In genomic region chr7:125637220-125638140, GRCm38 (mm10) we compare ENCODE assay signal across 20 mouse cellular contexts. TPM values are rescaled to one million over a fixed set of nuclear protein-coding genes. Genes with fewer than 3 reads are reported as not detected.
DNase-seq lines count a peak whose midpoint lies in the region; ATAC-seq lines count a peak whose summit lies in the region.
"Had no signal": no experiment of that assay in that cellular context is flagged by ENCODE, and none has a peak within 500 bp of the region (broad histone marks: within the 10 kb centered on the region; RNA-seq: fewer than 3 reads in every experiment).

No protein-coding gene starts in this region.

- no peak overlapping the region for H3K4me3 ChIP-seq in heart, embryonic 10.5 days
- H3K4me3 ChIP-seq: embryonic facial prominence, embryonic 10.5 days; forebrain, embryonic 15.5 days; myocyte had no signal

- H3K36me3 ChIP-seq in heart, embryonic 10.5 days, result peaks cover 35% of the 10 kb centered on the region

- H3K27ac ChIP-seq in heart, embryonic 10.5 days, result 0 out of 2 replicates have a peak overlapping the region, but pooled peaks have one; percentile 29
- H3K27ac ChIP-seq: embryonic facial prominence, embryonic 10.5 days; forebrain, embryonic 15.5 days had no signal

- no peak for DNase-seq in heart, embryonic 10.5 days (ENCODE audit: low spot score)
- DNase-seq in heart, postnatal 10 days, result no peak
- peak; percentile 71 for DNase-seq in A20 (ENCODE audit: low read depth, low spot score)
- DNase-seq in thymus, adult 18-20 months, result peak; percentile 64 to 80
- no peak for DNase-seq in cerebellum, postnatal 10 days
- DNase-seq in left cerebral cortex, adult 11 months (ENCODE audit: low spot score), result no peak
- DNase-seq: cerebellum, postnatal 14 days; gastrocnemius, postnatal 14 days; kidney, adult 2 months; kidney, postnatal 14 days; layer of hippocampus, adult 9-11 months; lung, postnatal 14 days; midbrain, embryonic 14.5 days; right cerebral cortex, adult 18-20 months had no signal

- H3K27me3 ChIP-seq in heart, embryonic 10.5 days (ENCODE audit: insufficient read depth, poor library complexity, severe bottlenecking), result no peaks in the 10 kb centered on the region
- H3K27me3 ChIP-seq: forebrain, embryonic 15.5 days had no signal

- peak; percentile 12; the same call in 1 of the 2 replicates for ATAC-seq in granulocyte monocyte progenitor cell, adult 5-6 weeks (replicated peaks; ENCODE audit: poor library complexity, severe bottlenecking)
- no peak for ATAC-seq in frontal cortex, adult (ENCODE audit: low TSS enrichment)

- WGBS in heart, embryonic 10.5 days, result 88% methylated on average over 8 of the region's 8 CpGs

- no peaks in the 10 kb centered on the region for H3K9me3 ChIP-seq in heart, embryonic 10.5 days
- H3K9me3 ChIP-seq: embryonic facial prominence, embryonic 10.5 days; forebrain, embryonic 15.5 days had no signal

- intact Hi-C loops in heart, postnatal 10 days (cut with DNase I), result loop anchor here (2.0 to 5.0 kb wide), 3 partner anchors 55 to 217 kb away; no protein-coding TSS in a partner anchor

- peaks cover 26% of the 10 kb centered on the region for H3K4me1 ChIP-seq in heart, embryonic 10.5 days

RNA-seq across cellular contexts. Expression of gene Il21r, which starts 34.3 kb away (rescaled TPM):
- 0.07 and 0.11 TPM in 2 replicates for polyA plus RNA-seq in heart, embryonic 10.5 days (2016; fragmentation: Nextera tagmentation; extraction: Ambion mirVana)
- under 1 TPM; 0.67 to 0.74 TPM for total RNA-seq in heart, postnatal 10 days (2021)
- total RNA-seq in granulocyte monocyte progenitor cell, adult 5-6 weeks (2014; fragmentation: Nextera tagmentation), result 1.8 and 8.8 TPM in 2 replicates
- total RNA-seq in granulocyte monocyte progenitor cell, adult 5-6 weeks (2017), result 7.5 and 8.2 TPM in 2 replicates
- total RNA-seq: MEL had no signal

Comparison
In these comparisons a context has a peak if more than half of its experiments do, and no peak if none do; other contexts are left out.
1. DNase-seq: peak in A20 (single experiment) and thymus, adult 18-20 months (2 of 2); none in heart, embryonic 10.5 days (single experiment), heart, postnatal 10 days (0 of 2), cerebellum, postnatal 10 days (0 of 2) and left cerebral cortex, adult 11 months (single experiment).